Mouse (Mus musculus) forebrain, postnatal 0 days (tissue): ENCODE results near the gene Epha1. TPM values are rescaled to one million over a fixed set of nuclear protein-coding genes. Genes with fewer than 3 reads are reported as not detected.
A peak's percentile ranks its signal among the peaks of the same experiment; 100 is the strongest.

Experiments
- ATAC-seq: fragments of 200-750 bp; cut with Nextera tagmentation; 2 replicates; pipeline ENCODE4 v1.8.0; 2017; ENCODE audit warnings: mild to moderate bottlenecking, moderate library complexity
- DNase-seq: peaks from one replicate; pipeline ENCODE4 v3.0.0-alpha.2; 2015
- H3K27ac ChIP-seq: fragments of 300-500 bp; sonication (generic); 2 replicates; pipeline ENCODE4 v1.5.1; 2014; ENCODE audit warnings: low read depth, mild to moderate bottlenecking, antibody characterized with exemption, low read length, moderate library complexity, mixed read lengths
- H3K27me3 ChIP-seq: fragments of 300-500 bp; sonication (generic); 2 replicates; pipeline ENCODE4 v1.6.1; 2014; ENCODE audit warnings: mild to moderate bottlenecking, low read length, mixed read lengths; ENCODE audit not compliant: insufficient read depth
- H3K36me3 ChIP-seq: fragments of 300-500 bp; sonication (generic); 2 replicates; pipeline ENCODE4 v1.6.1; 2014; ENCODE audit warnings: mild to moderate bottlenecking, moderate library complexity; ENCODE audit not compliant: insufficient read depth
- H3K4me1 ChIP-seq: fragments of 300-500 bp; sonication (generic); 2 replicates; pipeline ENCODE4 v1.6.1; 2014; ENCODE audit warnings: antibody characterized with exemption; ENCODE audit not compliant: insufficient read depth
- H3K4me2 ChIP-seq: fragments of 300-500 bp; sonication (generic); 2 replicates; pipeline ENCODE4 v1.6.1; 2014; ENCODE audit warnings: low read depth, mild to moderate bottlenecking, moderate library complexity
- H3K4me3 ChIP-seq: fragments of 300-500 bp; sonication (generic); 2 replicates; pipeline ENCODE4 v1.5.1; 2014; ENCODE audit warnings: low read depth, low read length, mixed read lengths
- H3K9ac ChIP-seq: fragments of 300-500 bp; sonication (generic); 2 replicates; pipeline ENCODE4 v1.6.1; 2014; ENCODE audit warnings: mild to moderate bottlenecking
- H3K9me3 ChIP-seq: fragments of 300-500 bp; sonication (generic); 2 replicates; pipeline ENCODE4 v1.6.1; 2016; ENCODE audit warnings: low read length
- CTCF ChIP-seq: sonication (generic); IDR thresholded peaks from 2 replicates; pipeline ENCODE4 v1.5.1; 2016; ENCODE audit warnings: antibody characterized with exemption, control low read depth, low read depth
- WGBS: fragments of 180-500 bp; shearing (Covaris S2); extraction: QIAGEN DNeasy Blood & Tissue Kit; methylation state at CpG from one replicate; pipeline ENCODE4 v1.1.7; 2014; 5-methylcytosine and 5-hydroxymethylcytosine counted together
- polyA plus RNA-seq: library from polyadenylated mRNA; unstranded; fragments of >200 nt; fragmentation: Nextera tagmentation; extraction: Ambion mirVana; gene quantifications from 2 replicates; pipeline ENCODE4 v1.2.1, GENCODE M21; 2015
- total RNA-seq: library from RNA; depleted of rRNA; stranded (reverse); fragments of >200 nt; gene quantifications from 2 replicates; pipeline ENCODE4 v1.2.3, GENCODE M21; 2014

Epha1 gene
- total and polyA plus RNA-seq, 2 experiments from 2014 or later, result 0.67 to 0.86 TPM

- Histone ChIP-seq H3K4me1 (no peaks in the 10 kb centered on the region), H3K4me2 (no peak overlapping the region), H3K9ac (no peak overlapping the region), H3K36me3 (no peaks in the 10 kb centered on the region), H3K27me3 (no peaks in the 10 kb centered on the region), H3K27ac (no peak overlapping the region), H3K4me3 (no peak overlapping the region), H3K9me3 (no peaks in the 10 kb centered on the region)
- DNase-seq (peak; percentile 66), ATAC-seq (peak; percentile 27; the same call in 1 of the 2 replicates)
- peak; percentile 82 for TF ChIP-seq CTCF
- WGBS, result 5% methylated on average over 8 of the region's 8 CpGs
Observed at GRCm38 (mm10) chr6:42380416-42381144, 7.5 kb upstream of the Epha1 start.

GRCm38 (mm10) chr6:42379551-42379950, 6.5 kb upstream of the Epha1 start:
- Histone ChIP-seq H3K9me3 (no peaks in the 10 kb centered on the region), H3K36me3 (no peaks in the 10 kb centered on the region), H3K4me3 (no peak overlapping the region), H3K27me3 (no peaks in the 10 kb centered on the region), H3K27ac (no peak overlapping the region), H3K9ac (no peak overlapping the region), H3K4me2 (no peak overlapping the region), H3K4me1 (no peaks in the 10 kb centered on the region)
- TF ChIP-seq CTCF, result no peak
- ATAC-seq (no peak), DNase-seq (no peak)
- 47% methylated on average over 3 of the region's 3 CpGs for WGBS

- 0 out of 2 replicates have a peak, but pooled peaks cover 7% of the 10 kb centered on the region for H3K4me1 ChIP-seq
- no peaks in the 10 kb centered on the region for H3K36me3 ChIP-seq
- no peak for ATAC-seq
- H3K4me3 ChIP-seq, result no peak overlapping the region
- no peak overlapping the region for H3K9ac ChIP-seq
- H3K27me3 ChIP-seq, result no peaks in the 10 kb centered on the region
- WGBS, result 61% methylated on average over 5 of the region's 5 CpGs
- no peak overlapping the region for H3K4me2 ChIP-seq
- H3K9me3 ChIP-seq, result no peaks in the 10 kb centered on the region
- no peak for DNase-seq
- TF ChIP-seq CTCF, result no peak
- H3K27ac ChIP-seq, result no peak overlapping the region
Observed at GRCm38 (mm10) chr6:42377280-42377679, 4.2 kb upstream of the Epha1 start.

DNA sequence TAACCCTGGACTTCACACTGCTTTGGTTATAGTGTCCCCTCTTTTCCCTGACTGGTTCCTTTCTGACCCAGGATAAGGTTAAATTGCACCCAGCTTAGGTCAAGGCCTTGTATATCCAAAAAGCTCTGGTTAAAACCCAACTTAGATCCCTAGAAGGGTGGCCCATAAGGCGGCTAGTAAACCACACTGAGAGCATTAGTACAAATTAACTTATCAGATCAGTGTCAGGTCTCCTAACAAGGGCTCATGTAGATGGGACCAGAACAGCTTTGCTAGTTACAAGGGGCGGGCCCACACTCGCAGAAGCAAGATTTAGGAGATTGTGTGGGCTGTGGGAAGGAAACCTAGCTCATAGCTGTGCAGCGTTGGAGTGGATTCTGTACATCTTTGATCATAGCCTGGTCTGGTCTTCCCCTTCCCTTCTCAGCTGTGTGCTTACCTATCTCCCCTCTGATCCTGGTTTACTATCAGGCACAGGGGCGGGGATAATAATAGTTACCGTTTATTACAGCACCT, 3.5 kb upstream of the Epha1 start:
- Histone ChIP-seq H3K4me2 (no peak overlapping the region), H3K27me3 (no peaks in the 10 kb centered on the region), H3K9me3 (no peaks in the 10 kb centered on the region), H3K4me3 (no peak overlapping the region), H3K4me1 (0 out of 2 replicates have a peak, but pooled peaks cover 7% of the 10 kb centered on the region), H3K9ac (no peak overlapping the region), H3K36me3 (no peaks in the 10 kb centered on the region), H3K27ac (no peak overlapping the region)
- ATAC-seq, result no peak
- no peak for TF ChIP-seq CTCF
- 88% methylated on average over 6 of the region's 6 CpGs for WGBS
- DNase-seq, result no peak

DNA sequence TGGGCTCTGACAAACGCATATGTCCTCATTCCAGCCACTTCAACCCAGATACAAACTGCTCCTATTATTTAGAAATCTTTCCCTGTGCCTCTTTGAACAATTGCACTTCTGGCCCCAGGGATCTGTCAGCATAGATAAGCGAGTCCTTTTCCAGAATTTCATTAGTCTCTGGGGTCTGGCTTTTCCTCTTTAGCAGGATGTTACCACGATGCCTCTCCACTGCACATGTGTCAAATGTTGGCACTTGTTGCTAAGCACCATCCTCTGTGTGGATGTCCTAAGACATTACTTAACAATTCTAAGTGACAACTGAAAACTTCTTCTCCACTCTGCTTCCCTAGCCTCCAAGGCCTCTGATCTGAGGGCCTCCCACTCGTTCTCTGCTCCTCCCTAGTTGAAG, 2.9 kb upstream of the Epha1 start:
- TF ChIP-seq CTCF, result no peak
- no peaks in the 10 kb centered on the region for H3K36me3 ChIP-seq
- no peak for DNase-seq
- no peaks in the 10 kb centered on the region for H3K9me3 ChIP-seq
- no peak overlapping the region for H3K27ac ChIP-seq
- WGBS, result 54% methylated on average over 4 of the region's 4 CpGs
- H3K9ac ChIP-seq, result no peak overlapping the region
- H3K27me3 ChIP-seq, result no peaks in the 10 kb centered on the region
- H3K4me1 ChIP-seq, result 0 out of 2 replicates have a peak, but pooled peaks cover 7% of the 10 kb centered on the region
- no peak overlapping the region for H3K4me3 ChIP-seq
- no peak overlapping the region for H3K4me2 ChIP-seq
- no peak for ATAC-seq

DNA sequence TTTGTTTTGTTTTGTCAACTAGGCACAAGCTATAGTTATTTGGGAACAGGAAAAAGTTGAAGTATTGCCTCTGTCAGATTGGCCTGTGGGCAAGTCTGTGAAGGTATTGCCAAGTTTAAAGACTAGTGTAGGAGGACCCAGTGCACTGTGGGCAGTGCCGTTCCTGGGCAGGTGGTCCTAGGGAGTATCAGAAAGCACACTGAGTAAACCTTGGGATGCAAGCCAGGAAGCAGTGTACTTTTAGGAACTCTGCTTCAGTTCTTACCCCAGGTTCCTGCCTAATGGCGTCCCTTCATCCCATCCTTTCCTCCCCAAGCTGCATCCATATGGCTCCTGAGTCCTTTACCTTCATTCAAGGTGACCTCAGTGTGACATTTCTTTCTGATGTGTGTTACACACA, 2.1 kb upstream of the Epha1 start:
- no peak for TF ChIP-seq CTCF
- no peak overlapping the region for H3K9ac ChIP-seq
- H3K4me2 ChIP-seq, result no peak overlapping the region
- H3K36me3 ChIP-seq, result no peaks in the 10 kb centered on the region
- no peak overlapping the region for H3K4me3 ChIP-seq
- H3K27ac ChIP-seq, result no peak overlapping the region
- DNase-seq (no peak), ATAC-seq (no peak)
- WGBS, result 76% methylated on average over 2 of the region's 2 CpGs
- no peaks in the 10 kb centered on the region for H3K9me3 ChIP-seq
- 0 out of 2 replicates have a peak, but pooled peaks cover 7% of the 10 kb centered on the region for H3K4me1 ChIP-seq
- H3K27me3 ChIP-seq, result no peaks in the 10 kb centered on the region

- H3K9me3 ChIP-seq, result no peaks in the 10 kb centered on the region
- 66% methylated on average over 4 of the region's 4 CpGs for WGBS
- TF ChIP-seq CTCF, result no peak
- H3K36me3 ChIP-seq, result no peaks in the 10 kb centered on the region
- no peak overlapping the region for H3K9ac ChIP-seq
- H3K4me1 ChIP-seq, result 0 out of 2 replicates have a peak, but pooled peaks cover 7% of the 10 kb centered on the region
- H3K4me2 ChIP-seq, result no peak overlapping the region
- no peak for ATAC-seq
- no peak overlapping the region for H3K27ac ChIP-seq
- DNase-seq, result no peak
- no peaks in the 10 kb centered on the region for H3K27me3 ChIP-seq
- no peak overlapping the region for H3K4me3 ChIP-seq
Observed at GRCm38 (mm10) chr6:42374701-42375100, 1.6 kb upstream of the Epha1 start.
